Mouse (Mus musculus): ENCODE measurements around the gene Spsb3. TPM values are rescaled to one million over a fixed set of nuclear protein-coding genes. Genes with fewer than 3 reads are reported as not detected.

Gene Spsb3
- polyA plus RNA-seq, 1 experiment from 2014 or later: 45.4 TPM

DNA sequence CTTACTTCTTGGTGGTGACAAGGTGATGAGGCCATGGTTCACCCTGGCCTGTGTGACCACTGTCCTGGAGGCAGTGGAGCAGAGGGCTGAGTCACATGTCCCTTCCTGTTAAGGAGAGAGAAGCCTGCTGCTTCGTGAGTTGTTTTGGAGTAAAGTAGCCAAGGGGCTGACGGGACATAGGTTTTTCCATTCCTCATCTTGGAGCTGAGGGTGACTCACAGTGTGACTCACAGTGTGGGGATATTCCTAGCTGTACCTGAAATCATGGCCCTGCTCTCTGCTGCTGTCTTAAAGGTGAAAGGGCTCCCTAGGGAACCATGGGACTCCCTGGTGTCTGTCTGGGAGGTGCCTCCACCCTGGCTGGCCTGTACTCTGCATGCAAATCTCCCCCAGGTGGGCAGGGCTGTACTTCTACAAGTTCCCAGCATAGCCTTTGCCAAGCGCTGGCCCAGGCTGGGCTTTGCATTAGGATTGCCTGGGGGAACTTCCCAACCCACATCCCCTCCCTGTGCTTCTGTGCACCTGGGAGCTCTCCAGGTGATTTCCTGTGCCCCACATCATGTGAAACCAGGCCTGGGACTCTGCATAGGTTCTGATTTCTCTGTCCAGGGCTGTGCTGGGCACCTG, 30.5 kb upstream of the Spsb3 start:
- H3K27ac ChIP-seq (ENCODE audit: low read length): no peak overlapping the region
- H3K9me3 ChIP-seq (ENCODE audit: low read length): no peaks in the 10 kb centered on the region
- DNase-seq (ENCODE audit: low spot score): no peak
- no peak for ATAC-seq
- H3K36me3 ChIP-seq (ENCODE audit: insufficient read depth, low read length): 0 out of 2 replicates have a peak, but pooled peaks cover 8% of the 10 kb centered on the region
- H3K27me3 ChIP-seq (replicated peaks; ENCODE audit: insufficient read depth, low read length): no peaks in the 10 kb centered on the region
- H3K9ac ChIP-seq (replicated peaks; ENCODE audit: low read depth): no peak overlapping the region
- H3K4me3 ChIP-seq (ENCODE audit: low read depth, low read length): no peak overlapping the region
- H3K4me1 ChIP-seq (ENCODE audit: insufficient read depth, low read depth, low read length): peaks cover 3% of the 10 kb centered on the region; the same call in 1 of the 2 replicates
- no peak overlapping the region for H3K4me2 ChIP-seq (replicated peaks; ENCODE audit: low read depth, low read length)
- TF ChIP-seq CTCF (IDR thresholded peaks at IDR 0.05): no peak
- no peak for TF ChIP-seq EP300 (IDR thresholded peaks at IDR 0.05)
- 86% methylated on average over 3 of the region's 3 CpGs for WGBS

DNA sequence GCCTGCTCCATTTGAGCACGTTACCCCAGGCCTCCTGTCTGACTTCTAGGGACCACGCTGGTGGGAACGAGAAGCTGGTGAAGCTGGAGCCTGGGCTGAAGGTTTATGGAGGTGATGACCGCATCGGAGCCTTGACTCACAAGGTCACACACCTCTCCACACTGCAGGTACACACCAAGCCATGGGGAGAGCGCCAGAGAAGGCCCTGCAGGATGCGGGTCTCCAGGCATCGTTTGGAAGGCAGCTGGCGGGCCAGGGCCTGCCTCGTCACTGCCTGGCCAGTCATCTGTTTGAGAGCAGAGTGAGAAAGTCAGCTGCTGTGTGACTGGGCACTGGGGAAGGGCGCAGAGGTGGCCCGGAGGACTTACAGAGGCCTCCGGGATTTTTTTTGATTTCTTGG, 29.9 kb upstream of the Spsb3 start:
- WGBS: 89% methylated on average over 13 of the region's 13 CpGs
- no peak for ATAC-seq

GRCm38 (mm10) chr17:24857831-24858470, 28.5 kb upstream of the Spsb3 start:
- ATAC-seq (no peak), DNase-seq (ENCODE audit: low spot score) (no peak)
- no peak overlapping the region for H3K4me2 ChIP-seq (replicated peaks; ENCODE audit: low read depth, low read length)
- H3K4me3 ChIP-seq (ENCODE audit: low read depth, low read length): no peak overlapping the region
- H3K9me3 ChIP-seq (ENCODE audit: low read length): no peaks in the 10 kb centered on the region
- H3K9ac ChIP-seq (replicated peaks; ENCODE audit: low read depth): no peak overlapping the region
- H3K27me3 ChIP-seq (replicated peaks; ENCODE audit: insufficient read depth, low read length): no peaks in the 10 kb centered on the region
- TF ChIP-seq CTCF (IDR thresholded peaks at IDR 0.05) (no peak), EP300 (IDR thresholded peaks at IDR 0.05) (no peak)
- no peak overlapping the region for H3K27ac ChIP-seq (ENCODE audit: low read length)
- H3K4me1 ChIP-seq (ENCODE audit: insufficient read depth, low read depth, low read length): no peaks in the 10 kb centered on the region
- H3K36me3 ChIP-seq (ENCODE audit: insufficient read depth, low read length): peaks cover 15% of the 10 kb centered on the region; the same call in 1 of the 2 replicates
- 86% methylated on average over 8 of the region's 8 CpGs for WGBS

More for the DNA sequence above, 29.9 kb upstream of the Spsb3 start:
- DNase-seq (ENCODE audit: low spot score): no peak
- Histone ChIP-seq H3K27me3 (replicated peaks; ENCODE audit: insufficient read depth, low read length) (no peaks in the 10 kb centered on the region), H3K4me2 (replicated peaks; ENCODE audit: low read depth, low read length) (no peak overlapping the region), H3K9me3 (ENCODE audit: low read length) (no peaks in the 10 kb centered on the region), H3K36me3 (ENCODE audit: insufficient read depth, low read length) (peaks cover 14% of the 10 kb centered on the region; the same call in 1 of the 2 replicates), H3K9ac (replicated peaks; ENCODE audit: low read depth) (no peak overlapping the region), H3K4me3 (ENCODE audit: low read depth, low read length) (no peak overlapping the region), H3K27ac (ENCODE audit: low read length) (no peak overlapping the region), H3K4me1 (ENCODE audit: insufficient read depth, low read depth, low read length) (no peaks in the 10 kb centered on the region)
- TF ChIP-seq EP300 (IDR thresholded peaks at IDR 0.05): no peak
- TF ChIP-seq CTCF (IDR thresholded peaks at IDR 0.05): no peak

DNA sequence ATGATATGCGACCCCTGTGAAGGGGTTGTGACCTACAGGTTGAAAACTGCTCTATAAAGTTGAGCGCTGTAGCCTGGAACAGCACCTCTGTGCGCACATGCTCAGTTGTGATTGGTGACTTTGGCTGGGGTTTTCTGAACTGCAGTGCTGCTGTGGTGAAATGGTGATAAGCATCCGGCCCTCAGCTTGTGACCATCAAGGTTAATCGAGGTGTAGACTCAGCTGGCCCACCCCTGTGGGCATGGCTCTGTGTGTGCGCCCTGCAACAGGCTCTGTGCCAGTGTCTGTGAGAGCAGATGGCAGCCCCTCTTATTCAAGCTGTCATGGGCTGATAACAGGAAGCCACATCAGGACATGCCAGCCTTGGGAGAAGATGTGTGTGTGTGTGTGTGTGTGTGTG, 27.5 kb upstream of the Spsb3 start:
- TF ChIP-seq EP300 (IDR thresholded peaks at IDR 0.05) (no peak), CTCF (IDR thresholded peaks at IDR 0.05) (no peak)
- no peaks in the 10 kb centered on the region for H3K27me3 ChIP-seq (replicated peaks; ENCODE audit: insufficient read depth, low read length)
- H3K4me1 ChIP-seq (ENCODE audit: insufficient read depth, low read depth, low read length): no peaks in the 10 kb centered on the region
- no peak overlapping the region for H3K27ac ChIP-seq (ENCODE audit: low read length)
- H3K4me3 ChIP-seq (ENCODE audit: low read depth, low read length): no peak overlapping the region
- WGBS: 81% methylated on average over 6 of the region's 6 CpGs
- no peak for DNase-seq (ENCODE audit: low spot score)
- peaks cover 7% of the 10 kb centered on the region; the same call in 1 of the 2 replicates for H3K36me3 ChIP-seq (ENCODE audit: insufficient read depth, low read length)
- H3K9ac ChIP-seq (replicated peaks; ENCODE audit: low read depth): no peak overlapping the region
- no peaks in the 10 kb centered on the region for H3K9me3 ChIP-seq (ENCODE audit: low read length)
- no peak; the same call in 1 of the 2 replicates for ATAC-seq
- no peak overlapping the region for H3K4me2 ChIP-seq (replicated peaks; ENCODE audit: low read depth, low read length)

DNA sequence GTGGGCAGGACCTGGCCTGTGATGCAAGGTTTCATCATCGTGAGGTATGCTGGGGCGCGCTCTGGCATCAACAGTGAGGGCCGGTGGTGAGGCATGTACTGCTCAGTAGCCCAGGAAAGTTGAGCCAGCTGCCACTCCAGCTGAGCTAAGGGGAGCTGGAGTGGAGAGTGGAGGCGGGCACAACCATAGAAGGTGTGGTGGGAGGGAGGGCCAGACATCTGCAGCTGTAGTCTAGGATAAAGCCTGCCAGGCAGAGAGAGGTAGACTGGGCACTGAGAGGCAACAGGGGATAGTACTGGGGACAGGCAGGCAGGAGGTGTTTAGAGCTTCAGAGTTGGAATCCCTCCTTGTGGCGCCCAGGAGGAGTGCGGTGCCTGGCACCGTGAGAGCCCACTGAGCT, 26.4 kb upstream of the Spsb3 start:
- ATAC-seq (no peak), DNase-seq (ENCODE audit: low spot score) (no peak)
- WGBS: 89% methylated on average over 8 of the region's 8 CpGs
- TF ChIP-seq CTCF (IDR thresholded peaks at IDR 0.05) (no peak), EP300 (IDR thresholded peaks at IDR 0.05) (no peak)
- no peak overlapping the region for H3K27ac ChIP-seq (ENCODE audit: low read length)
- no peak overlapping the region for H3K9ac ChIP-seq (replicated peaks; ENCODE audit: low read depth)
- H3K36me3 ChIP-seq (ENCODE audit: insufficient read depth, low read length): peaks cover 7% of the 10 kb centered on the region; the same call in 1 of the 2 replicates
- H3K27me3 ChIP-seq (replicated peaks; ENCODE audit: insufficient read depth, low read length): no peaks in the 10 kb centered on the region
- H3K4me1 ChIP-seq (ENCODE audit: insufficient read depth, low read depth, low read length): no peaks in the 10 kb centered on the region
- no peak overlapping the region for H3K4me3 ChIP-seq (ENCODE audit: low read depth, low read length)
- H3K4me2 ChIP-seq (replicated peaks; ENCODE audit: low read depth, low read length): no peak overlapping the region
- no peaks in the 10 kb centered on the region for H3K9me3 ChIP-seq (ENCODE audit: low read length)

- Histone ChIP-seq H3K9ac (replicated peaks; ENCODE audit: low read depth) (no peak overlapping the region), H3K27me3 (replicated peaks; ENCODE audit: insufficient read depth, low read length) (no peaks in the 10 kb centered on the region), H3K4me3 (ENCODE audit: low read depth, low read length) (no peak overlapping the region), H3K4me1 (ENCODE audit: insufficient read depth, low read depth, low read length) (no peaks in the 10 kb centered on the region), H3K9me3 (ENCODE audit: low read length) (no peaks in the 10 kb centered on the region), H3K27ac (ENCODE audit: low read length) (no peak overlapping the region), H3K4me2 (replicated peaks; ENCODE audit: low read depth, low read length) (no peak overlapping the region), H3K36me3 (ENCODE audit: insufficient read depth, low read length) (peaks cover 7% of the 10 kb centered on the region; the same call in 1 of the 2 replicates)
- DNase-seq (ENCODE audit: low spot score) (no peak), ATAC-seq (no peak)
- WGBS: 92% methylated on average over 3 of the region's 3 CpGs
- TF ChIP-seq EP300 (IDR thresholded peaks at IDR 0.05) (no peak), CTCF (IDR thresholded peaks at IDR 0.05) (no peak)
Measured at GRCm38 (mm10) chr17:24861785-24862184, 24.7 kb upstream of the Spsb3 start.

Data from lung, postnatal 0 days (tissue).